Mouse (Mus musculus) stomach, embryonic 14.5 days (tissue): ENCODE results near the gene Tcaim. TPM values are rescaled to one million over a fixed set of nuclear protein-coding genes. Genes with fewer than 3 reads are reported as not detected.
"Not testable (repeated sequence)": the region's sequence is repeated elsewhere in the genome, so short reads cannot be mapped to it uniquely, and the experiment has no call there.

ENCODE experiments used
- ATAC-seq: fragments of 200-750 bp; cut with Nextera tagmentation; 2 replicates; pipeline ENCODE4 v1.8.0; 2017; ENCODE audit warnings: low read depth, moderate TSS enrichment; ENCODE audit not compliant: insufficient number of reproducible peaks, insufficient read depth, low FRiP score
- H3K27ac ChIP-seq: fragments of 300-500 bp; sonication (generic); 2 replicates; pipeline ENCODE4 v1.5.1; 2014; ENCODE audit warnings: mild to moderate bottlenecking, low read length, moderate library complexity, mixed read lengths
- H3K27me3 ChIP-seq: fragments of 300-500 bp; sonication (generic); 2 replicates; pipeline ENCODE4 v1.6.1; 2014; ENCODE audit warnings: low read length, control low read depth, mixed read lengths; ENCODE audit not compliant: control insufficient read depth, insufficient read depth
- H3K36me3 ChIP-seq: fragments of 300-500 bp; sonication (generic); 2 replicates; pipeline ENCODE4 v1.6.1; 2014; ENCODE audit warnings: mild to moderate bottlenecking, control low read depth, low read length, moderate library complexity, mixed read lengths; ENCODE audit not compliant: control insufficient read depth, insufficient read depth
- H3K4me1 ChIP-seq: fragments of 300-500 bp; sonication (generic); 2 replicates; pipeline ENCODE4 v1.6.1; 2014; ENCODE audit warnings: low read length, control low read depth, mixed read lengths; ENCODE audit not compliant: control insufficient read depth, insufficient read depth
- H3K4me2 ChIP-seq: fragments of 300-500 bp; sonication (generic); replicated peaks from 2 replicates; pipeline ENCODE4 v1.6.1; 2014; ENCODE audit warnings: low read depth, low read length, control low read depth
- H3K4me3 ChIP-seq: fragments of 300-500 bp; sonication (generic); 2 replicates; pipeline ENCODE4 v1.5.1; 2014; ENCODE audit warnings: low read depth, low read length, control low read depth
- H3K9ac ChIP-seq: fragments of 300-500 bp; sonication (generic); replicated peaks from 2 replicates; pipeline ENCODE4 v1.6.1; 2014; ENCODE audit warnings: low read depth, mild to moderate bottlenecking, control low read depth, low read length, moderate library complexity, mixed read lengths
- H3K9me3 ChIP-seq: fragments of 300-500 bp; sonication (generic); 2 replicates; pipeline ENCODE4 v1.6.1; 2016; ENCODE audit warnings: low read depth, low read length, control low read depth; ENCODE audit not compliant: control insufficient read depth
- WGBS: fragments of 180-500 bp; shearing (Covaris S2); extraction: QIAGEN DNeasy Blood & Tissue Kit; methylation state at CpG from one replicate; pipeline ENCODE4 v1.1.7; 2014; 5-methylcytosine and 5-hydroxymethylcytosine counted together
- polyA plus RNA-seq: library from polyadenylated mRNA; unstranded; fragments of >200 nt; fragmentation: Nextera tagmentation; extraction: Ambion mirVana; gene quantifications from 2 replicates; pipeline ENCODE4 v1.2.1, GENCODE M21; 2014

Tcaim gene
- polyA plus RNA-seq, 1 experiment from 2014 or later, result 7.2 TPM

DNA sequence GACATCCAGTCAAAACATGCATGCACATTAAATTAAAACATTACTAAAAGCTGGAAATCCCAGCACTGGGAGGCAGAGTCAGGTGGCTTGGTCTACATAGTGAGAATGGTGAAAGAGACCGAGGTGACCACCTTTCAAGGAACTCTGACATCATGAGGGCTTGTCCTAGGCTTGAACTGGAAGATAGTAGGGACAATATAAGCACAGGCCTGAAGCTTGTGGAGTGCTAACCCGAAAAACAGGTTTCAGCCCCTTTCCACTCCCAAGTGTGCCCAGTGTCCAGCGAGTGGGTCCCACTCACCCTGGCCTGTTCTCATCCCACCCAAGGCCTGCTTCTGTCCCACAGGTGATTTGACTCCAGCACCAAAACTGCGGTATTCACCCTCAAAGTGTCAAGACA lies 31.9 kb downstream of the Tcaim start:
- 76% methylated on average over 4 of the region's 4 CpGs for WGBS
- H3K9me3 ChIP-seq, result no peaks in the 10 kb centered on the region
- peak overlapping the region; percentile 35; the same call in 1 of the 2 replicates for H3K27ac ChIP-seq
- no peak overlapping the region for H3K4me3 ChIP-seq
- H3K27me3 ChIP-seq, result no peaks in the 10 kb centered on the region
- no peak overlapping the region for H3K9ac ChIP-seq
- no peaks in the 10 kb centered on the region for H3K4me1 ChIP-seq
- no peak overlapping the region for H3K4me2 ChIP-seq
- no peaks in the 10 kb centered on the region; the same call in 1 of the 2 replicates for H3K36me3 ChIP-seq
- ATAC-seq, result peak; percentile 25; the same call in 1 of the 2 replicates

GRCm38 (mm10) chr9:122837680-122838079 lies 32.3 kb downstream of the Tcaim start:
- no peak overlapping the region; the same call in 1 of the 2 replicates for H3K4me2 ChIP-seq
- H3K27me3 ChIP-seq, result no peaks in the 10 kb centered on the region
- H3K36me3 ChIP-seq, result no peaks in the 10 kb centered on the region; the same call in 1 of the 2 replicates
- H3K9me3 ChIP-seq, result no peaks in the 10 kb centered on the region
- H3K9ac ChIP-seq, result no peak overlapping the region
- ATAC-seq, result peak; percentile 71
- H3K27ac ChIP-seq, result peak overlapping the region; percentile 6; the same call in 1 of the 2 replicates
- no peak overlapping the region for H3K4me3 ChIP-seq
- 30% methylated on average over 16 of the region's 16 CpGs for WGBS
- no peaks in the 10 kb centered on the region for H3K4me1 ChIP-seq

DNA sequence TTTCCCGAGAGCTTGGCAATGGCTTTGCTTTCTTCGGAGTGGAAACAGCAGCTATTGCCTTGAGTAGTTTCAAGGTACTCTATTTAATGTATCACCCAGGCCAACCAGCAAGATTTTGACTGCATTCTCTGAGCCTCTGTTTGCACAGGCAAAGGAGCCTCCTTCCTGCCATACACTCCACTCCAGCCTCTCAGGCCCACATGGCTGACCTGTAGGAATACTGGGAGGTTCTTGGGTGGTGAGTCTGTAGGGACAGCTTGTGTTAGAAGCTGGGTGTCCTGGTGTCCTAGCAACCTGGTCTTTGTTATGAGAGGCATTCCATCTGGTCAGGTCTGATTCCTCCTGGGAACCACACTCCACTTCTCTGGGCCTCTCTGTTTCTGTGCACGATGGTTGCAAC lies 38.4 kb downstream of the Tcaim start, which contains the start of gene Gm35549:
Gm35549 (minus strand) TSS at position 276 of the 400 bp plus-strand sequence.
- Histone ChIP-seq H3K27ac (no peak within 1 kb of the TSS), H3K4me1 (no peaks in the 10 kb centered on the region)

DNA sequence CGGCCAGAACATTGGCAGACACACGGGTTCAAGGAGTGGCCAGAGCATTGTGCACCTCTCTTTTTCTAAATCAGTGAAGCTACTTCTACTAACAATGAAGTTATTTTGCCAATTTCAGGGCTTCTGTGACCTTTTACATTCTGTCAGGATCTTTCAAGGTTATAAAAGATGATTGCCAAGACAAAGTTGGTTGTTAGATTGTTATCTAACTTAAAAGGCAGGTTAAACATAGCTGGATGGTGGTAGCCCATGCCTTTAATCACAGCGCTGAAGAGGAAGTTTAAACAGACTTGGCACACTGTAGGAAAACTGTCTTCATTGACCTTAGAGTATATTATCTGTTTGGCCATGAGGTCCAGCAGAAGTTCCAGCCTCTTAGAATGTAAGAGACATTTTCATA lies 40.3 kb downstream of the Tcaim start:
- no peak for ATAC-seq
- H3K4me2 ChIP-seq, result no peak overlapping the region
- peaks cover 11% of the 10 kb centered on the region; the same call in 1 of the 2 replicates for H3K36me3 ChIP-seq
- H3K27me3 ChIP-seq, result no peaks in the 10 kb centered on the region
- H3K9ac ChIP-seq, result no peak overlapping the region
- H3K4me3 ChIP-seq, result no peak overlapping the region
- no peak overlapping the region for H3K27ac ChIP-seq
- 81% methylated on average over 3 of the region's 3 CpGs for WGBS
- H3K4me1 ChIP-seq, result no peaks in the 10 kb centered on the region
- peaks cover 9% of the 10 kb centered on the region; the same call in 1 of the 2 replicates for H3K9me3 ChIP-seq

More for the DNA sequence above, 38.4 kb downstream of the Tcaim start, which contains the start of gene Gm35549:
- Histone ChIP-seq H3K36me3 (no peaks in the 10 kb centered on the region), H3K4me2 (no peak within 1 kb of the TSS), H3K4me3 (no peak within 1 kb of the TSS), H3K9ac (no peak within 1 kb of the TSS), H3K9me3 (0 out of 2 replicates have a peak, but pooled peaks cover 4% of the 10 kb centered on the region), H3K27me3 (no peaks in the 10 kb centered on the region)
- no peak for ATAC-seq
- 79% methylated on average over 3 of the region's 3 CpGs for WGBS

GRCm38 (mm10) chr9:122846156-122846555 lies 40.8 kb downstream of the Tcaim start:
- no peaks in the 10 kb centered on the region for H3K27me3 ChIP-seq
- peaks cover 9% of the 10 kb centered on the region; the same call in 1 of the 2 replicates for H3K9me3 ChIP-seq
- peaks cover 17% of the 10 kb centered on the region for H3K36me3 ChIP-seq
- H3K4me3 ChIP-seq, result no peak overlapping the region
- H3K27ac ChIP-seq, result no peak overlapping the region
- ATAC-seq, result no peak
- H3K4me2 ChIP-seq, result no peak overlapping the region
- H3K4me1 ChIP-seq, result no peaks in the 10 kb centered on the region
- no peak overlapping the region for H3K9ac ChIP-seq

GRCm38 (mm10) chr9:122847811-122848311 lies 42.5 kb downstream of the Tcaim start:
- H3K9me3 ChIP-seq, H3K4me3 ChIP-seq, H3K9ac ChIP-seq, H3K4me2 ChIP-seq, ATAC-seq, H3K27ac ChIP-seq, H3K27me3 ChIP-seq, H3K4me1 ChIP-seq: not testable (repeated sequence)
- peaks cover 33% of the 10 kb centered on the region for H3K36me3 ChIP-seq
- WGBS, result 79% methylated on average over 7 of the region's 8 CpGs

GRCm38 (mm10) chr9:122854526-122854925 lies 49.2 kb downstream of the Tcaim start:
- Histone ChIP-seq H3K4me1 (no peaks in the 10 kb centered on the region), H3K4me3 (no peak overlapping the region), H3K36me3 (peaks cover 90% of the 10 kb centered on the region), H3K9ac (no peak overlapping the region), H3K4me2 (no peak overlapping the region), H3K27ac (no peak overlapping the region), H3K9me3 (peaks cover 12% of the 10 kb centered on the region; the same call in 1 of the 2 replicates), H3K27me3 (no peaks in the 10 kb centered on the region)
- 89% methylated on average over 7 of the region's 7 CpGs for WGBS
- ATAC-seq, result no peak

DNA sequence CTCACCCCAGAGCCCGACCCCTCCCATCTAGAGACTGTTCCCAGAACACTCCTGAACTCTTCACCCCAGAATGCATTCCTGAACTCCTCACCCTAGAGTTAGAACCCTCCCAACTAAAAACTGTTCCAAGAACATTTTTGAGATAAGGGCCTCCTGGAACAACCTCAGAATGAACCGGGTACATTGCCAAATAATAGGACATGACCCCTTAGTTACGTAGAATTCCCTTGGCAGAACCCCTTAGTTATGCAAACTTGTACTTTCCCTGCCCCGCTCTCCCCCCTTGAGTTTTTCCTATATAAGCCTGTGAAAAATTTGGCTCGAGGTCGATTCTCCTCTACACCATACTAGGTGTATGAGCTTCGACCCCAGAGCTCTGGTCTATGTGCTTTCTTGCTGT lies 49.8 kb downstream of the Tcaim start:
- H3K4me2 ChIP-seq, ATAC-seq, H3K27me3 ChIP-seq, H3K4me1 ChIP-seq, H3K9ac ChIP-seq, H3K4me3 ChIP-seq, H3K27ac ChIP-seq: not testable (repeated sequence)
- Histone ChIP-seq H3K9me3 (peaks cover 12% of the 10 kb centered on the region), H3K36me3 (peaks cover 90% of the 10 kb centered on the region)
- 58% methylated on average over 2 of the region's 7 CpGs for WGBS

- H3K4me3 ChIP-seq, result no peak overlapping the region
- H3K27me3 ChIP-seq, result no peaks in the 10 kb centered on the region
- peaks cover 17% of the 10 kb centered on the region for H3K9me3 ChIP-seq
- H3K36me3 ChIP-seq, result peaks cover 92% of the 10 kb centered on the region
- no peaks in the 10 kb centered on the region for H3K4me1 ChIP-seq
- H3K27ac ChIP-seq, result no peak overlapping the region
- WGBS, result 97% methylated on average over 4 of the region's 4 CpGs
- ATAC-seq, result no peak
- H3K9ac ChIP-seq, result no peak overlapping the region
- no peak overlapping the region for H3K4me2 ChIP-seq
These were observed 50.3 kb downstream of the Tcaim start for GRCm38 (mm10) chr9:122855617-122856016.
